Mouse (Mus musculus): ENCODE data around the gene Schip1. TPM values are rescaled to one million over a fixed set of nuclear protein-coding genes. Genes with fewer than 3 reads are reported as not detected.

The Schip1 gene
- polyA plus RNA-seq, 1 experiment from 2014 or later = 114 TPM

DNA sequence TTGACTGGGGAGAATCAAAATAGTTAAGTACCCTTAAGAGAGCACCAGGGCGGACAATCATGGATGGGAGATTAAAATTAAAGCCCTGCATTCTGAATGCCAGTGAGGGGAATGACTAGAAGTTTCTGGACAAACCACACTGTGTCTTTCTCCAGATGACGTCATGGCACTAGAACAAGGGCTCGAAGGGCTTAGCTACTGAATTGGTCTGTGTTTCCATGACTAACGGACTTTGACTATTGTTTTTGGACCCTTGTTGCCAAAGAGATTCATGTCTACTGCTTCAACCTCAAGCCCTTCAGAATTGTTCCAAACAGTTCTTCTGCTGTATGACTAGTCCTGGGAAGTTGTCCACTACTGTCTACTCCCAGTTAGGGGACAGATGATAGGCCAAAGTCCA lies 467.3 kb downstream of the Schip1 start:
- Histone ChIP-seq H3K36me3 (no peaks in the 10 kb centered on the region), H3K4me2 (replicated peaks) (no peak overlapping the region), H3K27me3 (no peaks in the 10 kb centered on the region), H3K4me1 (peaks cover 9% of the 10 kb centered on the region; the same call in 1 of the 2 replicates), H3K4me3 (no peak overlapping the region), H3K27ac (no peak overlapping the region), H3K9ac (no peak overlapping the region), H3K9me3 (replicated peaks) (peaks cover 7% of the 10 kb centered on the region)
- ATAC-seq (ENCODE audit: low FRiP score) = no peak
- WGBS = 92% methylated on average over 4 of the region's 4 CpGs

DNA sequence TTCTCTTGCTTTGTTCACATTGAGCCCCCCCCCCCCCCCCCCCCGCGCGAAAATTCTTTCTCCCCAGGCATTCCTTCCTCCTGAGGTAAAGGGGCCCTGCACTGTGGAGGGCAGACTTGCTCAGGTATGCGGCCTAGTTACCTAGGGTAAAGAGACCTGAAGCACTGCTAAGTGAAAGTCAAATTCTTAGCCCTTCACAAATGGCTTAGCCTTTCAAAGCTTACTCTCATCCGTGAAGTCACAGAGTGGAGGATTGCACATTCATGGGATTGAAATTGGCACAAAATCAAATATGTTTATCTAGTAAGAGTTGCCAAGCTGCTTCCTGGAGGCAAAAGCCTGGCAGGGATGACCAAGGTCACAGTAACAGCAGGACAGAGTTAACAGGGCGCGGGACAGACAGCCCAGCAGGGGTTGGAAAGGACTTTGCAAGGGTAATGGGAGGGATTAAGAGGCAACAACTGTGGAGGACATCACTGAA lies 470.0 kb downstream of the Schip1 start:
- peaks cover 11% of the 10 kb centered on the region for H3K9me3 ChIP-seq (replicated peaks)
- no peak overlapping the region for H3K4me2 ChIP-seq (replicated peaks)
- no peak overlapping the region for H3K9ac ChIP-seq
- peaks cover 6% of the 10 kb centered on the region; the same call in 1 of the 2 replicates for H3K4me1 ChIP-seq
- H3K36me3 ChIP-seq = no peaks in the 10 kb centered on the region
- H3K27me3 ChIP-seq = no peaks in the 10 kb centered on the region
- WGBS = 15% methylated on average over 7 of the region's 7 CpGs
- H3K4me3 ChIP-seq = no peak overlapping the region
- ATAC-seq (ENCODE audit: low FRiP score) = no peak
- H3K27ac ChIP-seq = no peak overlapping the region

GRCm38 (mm10) chr3:68535160-68535728 lies 470.6 kb downstream of the Schip1 start:
- no peak for ATAC-seq (ENCODE audit: low FRiP score)
- Histone ChIP-seq H3K4me2 (replicated peaks) (no peak overlapping the region), H3K9me3 (replicated peaks) (peaks cover 11% of the 10 kb centered on the region), H3K27ac (no peak overlapping the region), H3K4me3 (no peak overlapping the region), H3K36me3 (no peaks in the 10 kb centered on the region), H3K9ac (no peak overlapping the region), H3K4me1 (peaks cover 6% of the 10 kb centered on the region; the same call in 1 of the 2 replicates), H3K27me3 (no peaks in the 10 kb centered on the region)
- 78% methylated on average over 7 of the region's 7 CpGs for WGBS

DNA sequence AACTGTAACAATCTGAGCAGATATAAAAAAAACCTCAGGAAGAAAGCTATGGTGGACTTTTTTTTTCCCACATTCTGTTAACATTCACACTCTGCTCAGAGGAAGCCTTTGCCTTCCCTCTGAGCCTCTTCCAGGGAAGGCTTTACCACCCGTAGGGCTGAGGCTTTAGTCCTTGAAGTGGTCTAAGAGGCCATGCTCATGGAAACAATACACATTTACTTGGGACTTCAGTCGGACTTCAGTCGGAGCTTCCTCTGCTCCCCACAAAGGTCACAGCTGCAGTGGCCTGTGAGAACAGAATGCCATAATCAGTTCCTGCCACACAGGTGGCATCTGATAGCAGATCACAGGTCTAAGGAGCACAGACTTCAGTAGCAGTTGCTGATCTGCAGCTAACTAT lies 471.5 kb downstream of the Schip1 start:
- H3K36me3 ChIP-seq = no peaks in the 10 kb centered on the region
- H3K27ac ChIP-seq = no peak overlapping the region
- 55% methylated on average over 3 of the region's 3 CpGs for WGBS
- H3K4me1 ChIP-seq = peaks cover 6% of the 10 kb centered on the region; the same call in 1 of the 2 replicates
- H3K4me3 ChIP-seq = no peak overlapping the region
- no peak for ATAC-seq (ENCODE audit: low FRiP score)
- no peak overlapping the region for H3K9ac ChIP-seq
- H3K4me2 ChIP-seq (replicated peaks) = no peak overlapping the region
- peaks cover 11% of the 10 kb centered on the region for H3K9me3 ChIP-seq (replicated peaks)
- H3K27me3 ChIP-seq = no peaks in the 10 kb centered on the region

DNA sequence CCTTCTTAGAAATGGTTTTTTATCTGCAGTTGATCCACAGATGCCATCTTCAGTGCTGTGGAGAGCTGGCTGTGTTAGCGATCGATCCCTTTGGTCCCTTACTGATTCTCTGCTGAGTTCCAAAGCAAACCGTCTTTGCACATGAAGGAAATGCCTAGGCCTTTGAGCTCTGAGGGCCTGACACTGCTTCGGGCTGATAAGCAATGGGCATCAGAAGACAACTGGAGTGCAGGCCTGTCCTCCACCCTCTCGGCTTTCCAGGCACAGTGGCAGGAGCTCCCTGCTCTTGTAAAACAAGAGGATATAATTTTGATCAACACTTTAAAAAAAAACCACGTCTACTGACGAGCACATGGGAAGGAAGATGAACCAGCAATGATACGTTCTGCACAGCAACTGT lies 477.1 kb downstream of the Schip1 start:
- H3K4me2 ChIP-seq (replicated peaks) = no peak overlapping the region
- H3K36me3 ChIP-seq = no peaks in the 10 kb centered on the region
- H3K9me3 ChIP-seq (replicated peaks) = peaks cover 6% of the 10 kb centered on the region
- no peak for ATAC-seq (ENCODE audit: low FRiP score)
- H3K4me3 ChIP-seq = no peak overlapping the region
- 88% methylated on average over 8 of the region's 8 CpGs for WGBS
- no peaks in the 10 kb centered on the region for H3K27me3 ChIP-seq
- H3K9ac ChIP-seq = no peak overlapping the region
- H3K4me1 ChIP-seq = peaks cover 17% of the 10 kb centered on the region
- H3K27ac ChIP-seq = no peak overlapping the region

DNA sequence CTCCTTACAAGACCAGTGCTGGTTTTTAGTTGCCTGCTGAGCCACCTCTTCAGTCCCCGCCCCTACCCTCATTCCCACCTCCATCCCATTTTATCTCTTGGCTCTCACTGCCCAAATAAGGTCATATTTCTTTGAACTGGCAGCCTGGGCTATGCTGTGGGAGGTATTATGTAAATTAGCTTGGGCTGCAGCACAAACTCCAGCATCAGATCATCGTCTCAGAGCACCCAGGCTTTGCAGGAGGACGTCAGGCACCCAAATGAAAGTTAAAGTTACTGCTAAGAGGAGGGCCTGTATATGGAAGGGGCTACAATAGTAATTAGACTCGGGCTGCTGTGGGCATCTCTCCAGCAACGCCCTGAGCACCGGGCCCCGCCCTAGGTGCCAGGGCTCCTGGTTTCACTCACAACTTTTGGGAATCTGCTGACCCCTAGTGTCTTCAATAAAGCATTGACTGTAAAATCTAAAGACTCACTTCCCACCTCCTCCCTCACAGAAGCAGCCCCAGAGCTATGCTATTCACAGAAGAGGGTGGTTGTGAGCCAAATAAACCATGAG lies 478.4 kb downstream of the Schip1 start:
- H3K36me3 ChIP-seq = no peaks in the 10 kb centered on the region
- no peaks in the 10 kb centered on the region for H3K27me3 ChIP-seq
- peak overlapping the region; percentile 52 for H3K4me2 ChIP-seq (replicated peaks)
- no peak overlapping the region; the same call in 1 of the 2 replicates for H3K9ac ChIP-seq
- no peak overlapping the region for H3K27ac ChIP-seq
- ATAC-seq (ENCODE audit: low FRiP score) = peak; percentile 86
- WGBS = 3% methylated on average over 7 of the region's 7 CpGs
- H3K9me3 ChIP-seq (replicated peaks) = no peaks in the 10 kb centered on the region
- H3K4me3 ChIP-seq = peak overlapping the region; percentile 20
- peaks cover 17% of the 10 kb centered on the region for H3K4me1 ChIP-seq

DNA sequence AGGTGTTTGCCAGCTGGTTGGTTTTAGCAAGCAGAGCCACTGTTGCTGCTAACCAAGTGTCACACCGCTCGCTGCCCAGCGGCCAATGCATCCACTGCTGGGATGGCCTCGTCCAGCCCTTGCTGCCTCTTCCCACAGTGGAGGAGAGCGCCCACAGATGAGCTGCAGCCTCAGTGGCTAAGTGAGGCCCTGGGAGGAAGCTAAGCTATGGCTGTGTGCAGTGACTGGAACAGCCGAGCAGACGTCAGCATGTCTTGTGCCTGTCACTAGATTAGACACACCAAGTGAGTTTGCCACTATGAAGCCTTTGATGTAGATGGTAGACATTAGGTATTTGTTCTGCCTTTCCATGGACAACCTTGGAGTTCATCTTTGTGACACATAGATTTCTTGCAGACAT lies 480.2 kb downstream of the Schip1 start:
- Histone ChIP-seq H3K4me3 (no peak overlapping the region), H3K36me3 (no peaks in the 10 kb centered on the region), H3K9me3 (replicated peaks) (no peaks in the 10 kb centered on the region), H3K27me3 (no peaks in the 10 kb centered on the region), H3K27ac (peak overlapping the region; percentile 23; the same call in 1 of the 2 replicates), H3K4me1 (peaks cover 17% of the 10 kb centered on the region), H3K9ac (no peak overlapping the region), H3K4me2 (replicated peaks) (no peak overlapping the region)
- 62% methylated on average over 7 of the region's 7 CpGs for WGBS
- ATAC-seq (ENCODE audit: low FRiP score) = peak; percentile 53; the same call in 1 of the 2 replicates

GRCm38 (mm10) chr3:68545898-68546297 lies 481.3 kb downstream of the Schip1 start:
- ATAC-seq (ENCODE audit: low FRiP score) = no peak
- Histone ChIP-seq H3K27ac (no peak overlapping the region), H3K9me3 (replicated peaks) (no peaks in the 10 kb centered on the region), H3K36me3 (no peaks in the 10 kb centered on the region), H3K4me2 (replicated peaks) (no peak overlapping the region), H3K4me1 (peaks cover 17% of the 10 kb centered on the region), H3K9ac (no peak overlapping the region), H3K27me3 (no peaks in the 10 kb centered on the region), H3K4me3 (no peak overlapping the region)
- WGBS = 55% methylated on average over 6 of the region's 6 CpGs

GRCm38 (mm10) chr3:68555087-68555662 lies 490.6 kb downstream of the Schip1 start:
- Histone ChIP-seq H3K27me3 (no peaks in the 10 kb centered on the region), H3K4me3 (no peak overlapping the region), H3K4me1 (no peaks in the 10 kb centered on the region), H3K4me2 (replicated peaks) (no peak overlapping the region), H3K9me3 (replicated peaks) (no peaks in the 10 kb centered on the region), H3K27ac (no peak overlapping the region), H3K36me3 (no peaks in the 10 kb centered on the region), H3K9ac (no peak overlapping the region)
- ATAC-seq (ENCODE audit: low FRiP score) = no peak
- 77% methylated on average over 4 of the region's 4 CpGs for WGBS

- Histone ChIP-seq H3K4me3 (no peak overlapping the region), H3K4me2 (replicated peaks) (no peak overlapping the region), H3K4me1 (no peaks in the 10 kb centered on the region), H3K9ac (no peak overlapping the region), H3K9me3 (replicated peaks) (no peaks in the 10 kb centered on the region), H3K36me3 (no peaks in the 10 kb centered on the region), H3K27ac (no peak overlapping the region), H3K27me3 (no peaks in the 10 kb centered on the region)
- WGBS = 93% methylated on average over 9 of the region's 9 CpGs
- no peak for ATAC-seq (ENCODE audit: low FRiP score)
Observed at GRCm38 (mm10) chr3:68556891-68557290, 492.3 kb downstream of the Schip1 start.

DNA sequence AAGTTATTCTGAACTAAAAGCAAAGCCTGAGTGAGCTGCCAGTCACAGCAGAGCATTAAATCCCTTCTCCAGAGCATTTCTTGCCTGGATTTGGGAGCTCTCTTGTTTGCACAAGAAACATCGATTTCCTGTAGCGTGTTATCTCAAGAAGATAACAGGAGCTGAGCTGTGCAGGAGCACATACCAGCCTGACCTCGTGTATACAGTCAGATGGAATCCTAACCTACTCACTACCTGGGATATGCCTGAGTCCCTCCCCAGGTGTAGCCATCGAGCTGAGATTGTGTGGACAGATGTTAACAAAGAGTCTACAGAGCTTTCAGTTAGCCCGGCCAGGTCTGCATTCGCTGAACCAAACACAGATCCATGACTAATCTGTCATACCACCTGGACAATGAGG lies 494.1 kb downstream of the Schip1 start:
- H3K4me2 ChIP-seq (replicated peaks) = no peak overlapping the region
- WGBS = 81% methylated on average over 6 of the region's 6 CpGs
- no peaks in the 10 kb centered on the region for H3K36me3 ChIP-seq
- no peaks in the 10 kb centered on the region for H3K4me1 ChIP-seq
- H3K4me3 ChIP-seq = no peak overlapping the region
- ATAC-seq (ENCODE audit: low FRiP score) = no peak
- no peaks in the 10 kb centered on the region for H3K9me3 ChIP-seq (replicated peaks)
- H3K27me3 ChIP-seq = no peaks in the 10 kb centered on the region
- no peak overlapping the region for H3K27ac ChIP-seq
- H3K9ac ChIP-seq = no peak overlapping the region

DNA sequence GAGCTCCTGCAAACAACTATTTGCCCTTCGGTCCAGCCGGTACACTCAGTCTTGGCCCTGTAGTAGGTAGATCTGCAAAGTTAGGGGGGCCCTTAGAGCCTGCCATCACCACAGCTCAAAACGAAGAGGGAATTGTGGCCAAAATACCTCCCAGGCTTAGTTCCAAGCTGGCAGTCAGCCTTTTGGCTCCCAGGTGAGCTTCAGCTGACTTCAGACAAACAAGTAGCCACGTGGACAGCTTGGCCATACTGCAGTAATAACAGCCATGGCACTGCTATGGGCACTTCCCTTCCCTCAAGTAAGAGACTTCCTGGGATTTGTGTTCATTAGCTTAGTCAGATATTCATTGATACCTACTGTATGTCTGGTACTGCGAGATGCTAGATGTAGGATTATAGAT lies 495.5 kb downstream of the Schip1 start:
- Histone ChIP-seq H3K27ac (no peak overlapping the region), H3K36me3 (no peaks in the 10 kb centered on the region), H3K9ac (no peak overlapping the region), H3K9me3 (replicated peaks) (no peaks in the 10 kb centered on the region), H3K4me3 (no peak overlapping the region), H3K4me2 (replicated peaks) (no peak overlapping the region), H3K27me3 (no peaks in the 10 kb centered on the region), H3K4me1 (peaks cover 3% of the 10 kb centered on the region; the same call in 1 of the 2 replicates)
- 88% methylated on average over 5 of the region's 5 CpGs for WGBS
- no peak for ATAC-seq (ENCODE audit: low FRiP score)

- ATAC-seq (ENCODE audit: low FRiP score) = no peak
- no peaks in the 10 kb centered on the region for H3K9me3 ChIP-seq (replicated peaks)
- H3K27me3 ChIP-seq = no peaks in the 10 kb centered on the region
- 73% methylated on average over 2 of the region's 2 CpGs for WGBS
- H3K4me1 ChIP-seq = peaks cover 10% of the 10 kb centered on the region; the same call in 1 of the 2 replicates
- H3K9ac ChIP-seq = no peak overlapping the region
- no peak overlapping the region for H3K27ac ChIP-seq
- no peaks in the 10 kb centered on the region for H3K36me3 ChIP-seq
- H3K4me3 ChIP-seq = no peak overlapping the region
- no peak overlapping the region for H3K4me2 ChIP-seq (replicated peaks)
Observed at GRCm38 (mm10) chr3:68562838-68563237, 498.2 kb downstream of the Schip1 start.
